Mouse (Mus musculus) CD4-positive, CD25-positive, alpha-beta regulatory T cell, adult 9 weeks (primary cell): Measurements from ENCODE around the gene Tnfaip6. TPM values are rescaled to one million over a fixed set of nuclear protein-coding genes. Genes with fewer than 3 reads are reported as not detected.

Experiments
- polyA plus RNA-seq: library from polyadenylated mRNA; unstranded; fragments of 100-300 nt; shearing (Covaris generic); gene quantifications from one replicate; pipeline ENCODE4 v1.2.1, GENCODE M21; 2017

The Tnfaip6 gene
- polyA plus RNA-seq: not detected

DNA sequence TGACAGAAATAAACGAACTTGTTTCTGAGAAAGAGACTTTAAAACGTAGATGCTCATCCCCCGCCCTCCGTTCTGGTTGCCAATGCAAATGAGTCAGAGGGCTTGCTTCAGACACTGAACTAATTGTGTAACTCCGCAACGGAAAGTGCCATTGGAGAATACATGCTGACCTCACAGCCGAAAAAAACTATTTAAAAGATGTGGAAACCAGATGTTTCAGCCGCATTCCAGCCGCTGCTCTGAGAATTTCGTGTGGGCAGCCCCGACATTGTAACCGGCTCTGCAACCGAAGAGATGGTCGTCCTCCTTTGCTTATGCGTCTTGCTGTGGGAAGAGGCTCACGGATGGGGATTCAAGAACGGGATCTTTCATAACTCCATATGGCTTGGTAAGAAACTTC is at the start of gene Tnfaip6:
Tnfaip6 (plus strand) TSS at position 128 of the 400 bp plus-strand sequence.

GRCm38 (mm10) chr2:52072491-52073140 is 34.8 kb downstream of the Tnfaip6 start, which contains the start of gene Rif1:
TSS of gene Rif1 (plus strand) at chr2:52072832.

Other genes with a start within 250 kb of the Tnfaip6 start
- 56.2 TPM for gene Rbm43, start 102.8 kb upstream of the Tnfaip6 start, polyA plus RNA-seq
- gene Nmi, start 64.5 kb upstream of the Tnfaip6 start, polyA plus RNA-seq: 203 TPM
- 33.4 TPM for gene Rif1, start 34.8 kb downstream of the Tnfaip6 start, polyA plus RNA-seq